Mouse (Mus musculus): Measurements from ENCODE around the gene Angel2. TPM values are rescaled to one million over a fixed set of nuclear protein-coding genes. Genes with fewer than 3 reads are reported as not detected.
A peak's percentile ranks its signal among the peaks of the same experiment; 100 is the strongest.

The Angel2 gene
- total and polyA plus RNA-seq, 3 experiments = 25.1 to 33.7 TPM; not detected in 1

DNA sequence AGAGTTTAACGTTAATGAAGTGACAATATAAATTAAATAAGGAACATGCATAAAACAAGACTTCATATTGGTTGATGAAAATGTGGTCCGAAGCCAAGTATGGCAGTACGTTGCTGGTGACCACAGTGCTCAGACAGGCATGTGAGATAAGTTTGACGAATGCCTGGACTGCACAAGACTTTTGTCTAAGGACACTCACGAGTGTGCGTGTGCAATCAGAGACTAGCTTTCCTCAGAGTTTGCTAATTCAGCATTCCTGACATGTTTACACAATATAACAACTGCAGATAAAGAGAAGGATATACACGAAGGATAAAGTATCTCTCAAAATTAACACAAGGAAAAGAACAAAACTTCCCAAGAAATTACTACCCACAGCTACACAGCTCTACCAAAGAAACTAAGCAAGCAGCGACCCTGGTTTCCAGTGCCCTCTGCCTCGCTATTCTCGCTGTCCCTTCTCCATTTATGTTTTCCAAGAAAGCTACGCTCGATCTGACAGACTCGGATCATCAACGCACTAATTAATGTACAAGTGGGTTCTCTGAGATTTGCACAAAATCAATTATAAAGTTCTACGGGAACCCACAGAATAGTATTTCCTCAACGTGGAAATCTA lies 2.9 kb downstream of the Angel2 start:
- Histone ChIP-seq H3K9ac (ENCODE audit: control insufficient read depth, low read depth, low read length, poor library complexity, severe bottlenecking) (peak overlapping the region; percentile 99), H3K4me3 (ENCODE audit: control insufficient read depth in 1 of 2, insufficient read depth in 1 of 2, low read depth in 2 of 2, low read length in 2 of 2) (peak overlapping the region; percentile 81 to 98), H3K27ac (ENCODE audit: control insufficient read depth, low read depth, low read length) (peak overlapping the region; percentile 85), H3K36me3 (ENCODE audit: control insufficient read depth in 1 of 2, insufficient read depth in 2 of 2, low read length in 2 of 2) (peaks cover 0 to 9% of the 10 kb centered on the region in 2 experiments; a peak in 2 of 4 replicates), H3K27me3 (ENCODE audit: control insufficient read depth in 1 of 2, insufficient read depth in 2 of 2, low read length in 2 of 2) (no peaks in the 10 kb centered on the region), H3K79me2 (ENCODE audit: control insufficient read depth, insufficient read depth, low read length, poor library complexity) (peaks cover 9% of the 10 kb centered on the region), H3K9me3 (replicated peaks; ENCODE audit: insufficient read depth, low read length) (no peaks in the 10 kb centered on the region), H3K4me1 (ENCODE audit: control insufficient read depth in 1 of 2, insufficient read depth in 2 of 2, low read length in 2 of 2) (peaks cover 3% of the 10 kb centered on the region in 2 experiments; a peak in 3 of 4 replicates)
- DNase-seq (ENCODE audit: low read depth, low spot score) = peak; percentile 67
- TF ChIP-seq UBTF (IDR thresholded peaks at IDR 0.05; ENCODE audit: borderline replicate concordance, insufficient read depth, low read depth, low read length) (no peak), MAX (IDR thresholded peaks at IDR 0.05; ENCODE audit: low read length) (peak; percentile 6; the same call in 1 of the 2 replicates), POLR2AphosphoS5 (IDR thresholded peaks at IDR 0.05; ENCODE audit: borderline replicate concordance, low read depth, low read length) (no peak), BHLHE40 (IDR thresholded peaks at IDR 0.05; ENCODE audit: borderline replicate concordance, low read depth, low read length) (no peak), MAZ (IDR thresholded peaks at IDR 0.05; ENCODE audit: low read depth, low read length) (no peak), ETS1 (IDR thresholded peaks at IDR 0.05; ENCODE audit: low read depth, low read length) (no peak), MAFK (IDR thresholded peaks at IDR 0.05; ENCODE audit: borderline replicate concordance, low read depth, low read length) (no peak), SMC3 (IDR thresholded peaks at IDR 0.05; ENCODE audit: low read depth, low read length) (no peak), CHD2 (IDR thresholded peaks at IDR 0.05; ENCODE audit: low read length) (no peak), TAL1 (IDR thresholded peaks at IDR 0.05; ENCODE audit: low read length) (no peak), GATA1 (IDR thresholded peaks at IDR 0.05; ENCODE audit: low read depth, low read length) (0 out of 2 replicates have a peak, but pooled peaks have one; percentile 7)

GRCm38 (mm10) chr1:190928370-190929009 lies 3.6 kb downstream of the Angel2 start:
- Histone ChIP-seq H3K9me3 (replicated peaks; ENCODE audit: insufficient read depth, low read length) (no peaks in the 10 kb centered on the region), H3K9ac (ENCODE audit: control insufficient read depth, low read depth, low read length, poor library complexity, severe bottlenecking) (peak overlapping the region; percentile 99), H3K79me2 (ENCODE audit: control insufficient read depth, insufficient read depth, low read length, poor library complexity) (peaks cover 9% of the 10 kb centered on the region), H3K36me3 (ENCODE audit: control insufficient read depth in 1 of 2, insufficient read depth in 2 of 2, low read length in 2 of 2) (peaks cover 0 to 9% of the 10 kb centered on the region in 2 experiments; a peak in 3 of 4 replicates), H3K4me1 (ENCODE audit: control insufficient read depth in 1 of 2, insufficient read depth in 2 of 2, low read length in 2 of 2) (peaks cover 3% of the 10 kb centered on the region in 2 experiments; a peak in 3 of 4 replicates), H3K4me3 (ENCODE audit: control insufficient read depth in 1 of 2, insufficient read depth in 1 of 2, low read depth in 2 of 2, low read length in 2 of 2) (peak overlapping the region; percentile 81 to 98), H3K27ac (ENCODE audit: control insufficient read depth, low read depth, low read length) (peak overlapping the region; percentile 93), H3K27me3 (ENCODE audit: control insufficient read depth in 1 of 2, insufficient read depth in 2 of 2, low read length in 2 of 2) (no peaks in the 10 kb centered on the region)
- peak; percentile 99 for DNase-seq (ENCODE audit: low read depth, low spot score)
- TF ChIP-seq JUND (IDR thresholded peaks at IDR 0.05; ENCODE audit: low read depth, low read length) (no peak), POLR2AphosphoS2 (IDR thresholded peaks at IDR 0.05; ENCODE audit: low read length) (peak; percentile 60; the same call in 1 of the 2 replicates), TCF12 (IDR thresholded peaks at IDR 0.05; ENCODE audit: low read depth, low read length) (peak; percentile 51), CTCF (IDR thresholded peaks at IDR 0.05 in 2 of 3, conservative IDR thresholded peaks at IDR 0.05 in 1 of 3; ENCODE audit: control insufficient read depth in 1 of 3, insufficient read depth in 1 of 3, low read depth in 2 of 3, low read length in 3 of 3, poor library complexity in 1 of 3, severe bottlenecking in 1 of 3) (no peak), MXI1 (IDR thresholded peaks at IDR 0.05; ENCODE audit: low read depth, low read length) (peak; percentile 75), BHLHE40 (IDR thresholded peaks at IDR 0.05; ENCODE audit: borderline replicate concordance, low read depth, low read length) (no peak), RAD21 (IDR thresholded peaks at IDR 0.05; ENCODE audit: low read depth, low read length) (no peak), MAZ (IDR thresholded peaks at IDR 0.05; ENCODE audit: low read depth, low read length) (no peak), ELF1 (IDR thresholded peaks at IDR 0.05; ENCODE audit: low read depth, low read length) (peak; percentile 100), MAFK (IDR thresholded peaks at IDR 0.05; ENCODE audit: borderline replicate concordance, low read depth, low read length) (no peak), NRF1 (IDR thresholded peaks at IDR 0.05; ENCODE audit: insufficient read depth, low read depth, low read length, poor library complexity, severe bottlenecking) (peak; percentile 98), POLR2A (IDR thresholded peaks at IDR 0.05; ENCODE audit: control insufficient read depth in 1 of 2, insufficient read depth in 1 of 2, low read depth in 1 of 2, low read length in 2 of 2, poor library complexity in 1 of 2) (peak; percentile 81 to 95), TBP (IDR thresholded peaks at IDR 0.05; ENCODE audit: low read depth, low read length) (peak; percentile 84), EP300 (IDR thresholded peaks at IDR 0.05; ENCODE audit: low read depth in 1 of 2, low read length in 2 of 2) (no peak), CHD2 (IDR thresholded peaks at IDR 0.05; ENCODE audit: low read length) (no peak), SMC3 (IDR thresholded peaks at IDR 0.05; ENCODE audit: low read depth, low read length) (no peak), ZC3H11A (IDR thresholded peaks at IDR 0.05; ENCODE audit: low read depth, low read length) (no peak), GATA1 (IDR thresholded peaks at IDR 0.05; ENCODE audit: low read depth, low read length) (no peak), UBTF (IDR thresholded peaks at IDR 0.05; ENCODE audit: borderline replicate concordance, insufficient read depth, low read depth, low read length) (no peak; the same call in 1 of the 2 replicates), E2F4 (IDR thresholded peaks at IDR 0.05; ENCODE audit: borderline replicate concordance, low read depth, low read length) (no peak), MYC (IDR thresholded peaks at IDR 0.05; ENCODE audit: low read depth, low read length) (peak; percentile 74), USF2 (IDR thresholded peaks at IDR 0.05; ENCODE audit: borderline replicate concordance in 1 of 2, insufficient read depth in 1 of 2, low read depth in 1 of 2, low read length in 2 of 2) (no peak), MEF2A (IDR thresholded peaks at IDR 0.05; ENCODE audit: extremely low read depth, insufficient replicate concordance, low read depth, low read length, poor library complexity, severe bottlenecking) (no peak)

Data from MEL (cell line).